Mouse (Mus musculus) ES-Bruce4 (cell line): Measurements from ENCODE around the gene Gm11077.

Experiments used
- CTCF ChIP-seq: IDR thresholded peaks from one replicate; pipeline ENCODE4 v1.8.1; 2011; ENCODE audit warnings: low read depth, low read length
- EP300 ChIP-seq: IDR thresholded peaks from 2 replicates; pipeline ENCODE4 v1.6.1; 2011; ENCODE audit warnings: low read depth, low read length; ENCODE audit not compliant: insufficient read depth
- POLR2A ChIP-seq: IDR thresholded peaks from one replicate; pipeline ENCODE4 v1.8.1; 2011; ENCODE audit warnings: low read length; ENCODE audit not compliant: insufficient read depth

- no peak for TF ChIP-seq POLR2A
- TF ChIP-seq CTCF = no peak
- TF ChIP-seq EP300 = no peak
Measured at GRCm38 (mm10) chr6:140697994-140698393, 31.1 kb upstream of the Gm11077 start.
